Mouse (Mus musculus) liver, postnatal 0 days (tissue): ENCODE data around the gene Gtsf1l.

Experiments used
- CTCF ChIP-seq: sonication (generic); IDR thresholded peaks from 2 replicates; pipeline ENCODE4 v1.5.1; 2016; ENCODE audit warnings: antibody characterized with exemption, low read depth
- EP300 ChIP-seq: IDR thresholded peaks from 2 replicates; pipeline ENCODE4 v1.6.1; 2016; ENCODE audit warnings: antibody characterized with exemption, low read depth, mild to moderate bottlenecking

DNA sequence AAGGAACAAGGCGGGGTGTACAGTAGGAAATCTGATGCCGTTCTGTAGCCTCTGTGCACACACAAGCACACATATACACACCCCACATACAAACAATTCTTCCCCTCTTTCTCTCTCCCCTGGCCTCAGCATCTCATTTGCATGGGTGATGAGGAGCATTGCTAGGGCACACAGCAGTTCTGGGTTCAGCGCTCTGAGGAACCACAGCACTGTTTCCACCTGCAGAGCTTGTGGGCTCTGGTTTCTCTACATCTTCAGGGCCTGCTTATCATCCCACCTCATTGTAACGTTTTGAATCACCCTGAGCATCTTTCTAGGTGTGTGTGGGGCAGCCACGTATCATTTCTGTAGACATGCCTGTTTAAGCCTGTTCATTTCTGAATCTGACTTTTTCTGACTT, 43.2 kb upstream of the Gtsf1l start:
- no peak for TF ChIP-seq CTCF
- no peak for TF ChIP-seq EP300
